Mouse (Mus musculus): ENCODE data around the gene Ctnna2. TPM values are rescaled to one million over a fixed set of nuclear protein-coding genes. Genes with fewer than 3 reads are reported as not detected.
A peak's percentile ranks its signal among the peaks of the same experiment; 100 is the strongest.

Ctnna2 gene
- polyA plus RNA-seq, 1 experiment from 2014 or later: 119 TPM

GRCm38 (mm10) chr6:77650127-77650526 is 329.4 kb downstream of the Ctnna2 start:
- Histone ChIP-seq H3K27me3 (replicated peaks; ENCODE audit: control insufficient read depth, insufficient read depth, low read length) (no peaks in the 10 kb centered on the region), H3K9me3 (ENCODE audit: control insufficient read depth, low read length) (no peaks in the 10 kb centered on the region), H3K27ac (ENCODE audit: low read depth, low read length) (no peak overlapping the region), H3K36me3 (ENCODE audit: control insufficient read depth, insufficient read depth, low read length) (no peaks in the 10 kb centered on the region), H3K4me2 (ENCODE audit: low read length) (no peak overlapping the region), H3K4me1 (ENCODE audit: control insufficient read depth, insufficient read depth, low read depth, low read length) (no peaks in the 10 kb centered on the region), H3K9ac (ENCODE audit: low read depth, low read length) (no peak overlapping the region), H3K4me3 (ENCODE audit: low read length) (no peak overlapping the region)
- ATAC-seq: 0 out of 2 replicates have a peak, but pooled peaks have one; percentile 51
- WGBS: 20% methylated on average over 6 of the region's 6 CpGs

GRCm38 (mm10) chr6:77644591-77644990 is 334.9 kb downstream of the Ctnna2 start:
- Histone ChIP-seq H3K36me3 (ENCODE audit: control insufficient read depth, insufficient read depth, low read length) (0 out of 2 replicates have a peak, but pooled peaks cover 2% of the 10 kb centered on the region), H3K27me3 (replicated peaks; ENCODE audit: control insufficient read depth, insufficient read depth, low read length) (no peaks in the 10 kb centered on the region), H3K9ac (ENCODE audit: low read depth, low read length) (no peak overlapping the region), H3K9me3 (ENCODE audit: control insufficient read depth, low read length) (no peaks in the 10 kb centered on the region), H3K4me3 (ENCODE audit: low read length) (no peak overlapping the region), H3K4me2 (ENCODE audit: low read length) (no peak overlapping the region), H3K4me1 (ENCODE audit: control insufficient read depth, insufficient read depth, low read depth, low read length) (no peaks in the 10 kb centered on the region), H3K27ac (ENCODE audit: low read depth, low read length) (no peak overlapping the region)
- WGBS: 57% methylated on average over 4 of the region's 4 CpGs
- no peak for ATAC-seq

GRCm38 (mm10) chr6:77638784-77639183 is 340.7 kb downstream of the Ctnna2 start:
- Histone ChIP-seq H3K27me3 (replicated peaks; ENCODE audit: control insufficient read depth, insufficient read depth, low read length) (no peaks in the 10 kb centered on the region), H3K4me3 (ENCODE audit: low read length) (no peak overlapping the region), H3K9me3 (ENCODE audit: control insufficient read depth, low read length) (no peaks in the 10 kb centered on the region), H3K27ac (ENCODE audit: low read depth, low read length) (no peak overlapping the region), H3K9ac (ENCODE audit: low read depth, low read length) (no peak overlapping the region), H3K4me2 (ENCODE audit: low read length) (no peak overlapping the region), H3K36me3 (ENCODE audit: control insufficient read depth, insufficient read depth, low read length) (0 out of 2 replicates have a peak, but pooled peaks cover 2% of the 10 kb centered on the region), H3K4me1 (ENCODE audit: control insufficient read depth, insufficient read depth, low read depth, low read length) (no peaks in the 10 kb centered on the region)
- no peak for ATAC-seq
- 77% methylated on average over 2 of the region's 2 CpGs for WGBS

- Histone ChIP-seq H3K27ac (ENCODE audit: low read depth, low read length) (no peak overlapping the region), H3K4me3 (ENCODE audit: low read length) (no peak overlapping the region), H3K27me3 (replicated peaks; ENCODE audit: control insufficient read depth, insufficient read depth, low read length) (no peaks in the 10 kb centered on the region), H3K36me3 (ENCODE audit: control insufficient read depth, insufficient read depth, low read length) (no peaks in the 10 kb centered on the region), H3K9ac (ENCODE audit: low read depth, low read length) (no peak overlapping the region), H3K9me3 (ENCODE audit: control insufficient read depth, low read length) (no peaks in the 10 kb centered on the region), H3K4me2 (ENCODE audit: low read length) (no peak overlapping the region), H3K4me1 (ENCODE audit: control insufficient read depth, insufficient read depth, low read depth, low read length) (no peaks in the 10 kb centered on the region)
- 20% methylated on average over 9 of the region's 9 CpGs for WGBS
- ATAC-seq: peak; percentile 88
Observed at GRCm38 (mm10) chr6:77633997-77634396, 345.5 kb downstream of the Ctnna2 start.

- no peak overlapping the region for H3K4me2 ChIP-seq (ENCODE audit: low read length)
Observed at GRCm38 (mm10) chr6:77628573-77629192, 350.8 kb downstream of the Ctnna2 start.

GRCm38 (mm10) chr6:77604642-77605392 is 374.7 kb downstream of the Ctnna2 start:
- Histone ChIP-seq H3K4me2 (ENCODE audit: low read length) (no peak overlapping the region), H3K4me1 (ENCODE audit: control insufficient read depth, insufficient read depth, low read depth, low read length) (no peaks in the 10 kb centered on the region), H3K9ac (ENCODE audit: low read depth, low read length) (no peak overlapping the region), H3K27ac (ENCODE audit: low read depth, low read length) (no peak overlapping the region), H3K36me3 (ENCODE audit: control insufficient read depth, insufficient read depth, low read length) (0 out of 2 replicates have a peak, but pooled peaks cover 2% of the 10 kb centered on the region), H3K9me3 (ENCODE audit: control insufficient read depth, low read length) (no peaks in the 10 kb centered on the region), H3K27me3 (replicated peaks; ENCODE audit: control insufficient read depth, insufficient read depth, low read length) (no peaks in the 10 kb centered on the region), H3K4me3 (ENCODE audit: low read length) (no peak overlapping the region)
- ATAC-seq: no peak
- 92% methylated on average over 14 of the region's 14 CpGs for WGBS

More at GRCm38 (mm10) chr6:77628573-77629192, 350.8 kb downstream of the Ctnna2 start:
- no peak overlapping the region for H3K4me3 ChIP-seq (ENCODE audit: low read length)
- H3K27ac ChIP-seq (ENCODE audit: low read depth, low read length): no peak overlapping the region
- H3K9me3 ChIP-seq (ENCODE audit: control insufficient read depth, low read length): no peaks in the 10 kb centered on the region
- H3K4me1 ChIP-seq (ENCODE audit: control insufficient read depth, insufficient read depth, low read depth, low read length): no peaks in the 10 kb centered on the region
- no peaks in the 10 kb centered on the region for H3K36me3 ChIP-seq (ENCODE audit: control insufficient read depth, insufficient read depth, low read length)
- 45% methylated on average over 7 of the region's 7 CpGs for WGBS
- ATAC-seq: peak; percentile 94
- H3K9ac ChIP-seq (ENCODE audit: low read depth, low read length): no peak overlapping the region
- H3K27me3 ChIP-seq (replicated peaks; ENCODE audit: control insufficient read depth, insufficient read depth, low read length): no peaks in the 10 kb centered on the region

- H3K4me3 ChIP-seq (ENCODE audit: low read length): no peak overlapping the region
- WGBS: 17% methylated on average over 1 of the region's 1 CpGs
- ATAC-seq: no peak
- no peaks in the 10 kb centered on the region for H3K9me3 ChIP-seq (ENCODE audit: control insufficient read depth, low read length)
- no peaks in the 10 kb centered on the region for H3K27me3 ChIP-seq (replicated peaks; ENCODE audit: control insufficient read depth, insufficient read depth, low read length)
- H3K4me1 ChIP-seq (ENCODE audit: control insufficient read depth, insufficient read depth, low read depth, low read length): no peaks in the 10 kb centered on the region
- H3K36me3 ChIP-seq (ENCODE audit: control insufficient read depth, insufficient read depth, low read length): 0 out of 2 replicates have a peak, but pooled peaks cover 2% of the 10 kb centered on the region
- H3K4me2 ChIP-seq (ENCODE audit: low read length): no peak overlapping the region
- no peak overlapping the region for H3K9ac ChIP-seq (ENCODE audit: low read depth, low read length)
- H3K27ac ChIP-seq (ENCODE audit: low read depth, low read length): no peak overlapping the region
Observed at GRCm38 (mm10) chr6:77603914-77604313, 375.6 kb downstream of the Ctnna2 start.

GRCm38 (mm10) chr6:77599244-77599643 is 380.3 kb downstream of the Ctnna2 start:
- Histone ChIP-seq H3K27me3 (replicated peaks; ENCODE audit: control insufficient read depth, insufficient read depth, low read length) (no peaks in the 10 kb centered on the region), H3K4me1 (ENCODE audit: control insufficient read depth, insufficient read depth, low read depth, low read length) (no peaks in the 10 kb centered on the region), H3K4me2 (ENCODE audit: low read length) (no peak overlapping the region), H3K36me3 (ENCODE audit: control insufficient read depth, insufficient read depth, low read length) (no peaks in the 10 kb centered on the region), H3K9ac (ENCODE audit: low read depth, low read length) (no peak overlapping the region), H3K4me3 (ENCODE audit: low read length) (no peak overlapping the region), H3K9me3 (ENCODE audit: control insufficient read depth, low read length) (no peaks in the 10 kb centered on the region), H3K27ac (ENCODE audit: low read depth, low read length) (no peak overlapping the region)
- WGBS: 68% methylated on average over 2 of the region's 2 CpGs
- no peak for ATAC-seq

GRCm38 (mm10) chr6:77582568-77582967 is 396.9 kb downstream of the Ctnna2 start:
- no peak overlapping the region for H3K9ac ChIP-seq (ENCODE audit: low read depth, low read length)
- no peak for ATAC-seq
- no peaks in the 10 kb centered on the region for H3K36me3 ChIP-seq (ENCODE audit: control insufficient read depth, insufficient read depth, low read length)
- no peaks in the 10 kb centered on the region for H3K4me1 ChIP-seq (ENCODE audit: control insufficient read depth, insufficient read depth, low read depth, low read length)
- H3K4me2 ChIP-seq (ENCODE audit: low read length): no peak overlapping the region
- no peak overlapping the region for H3K4me3 ChIP-seq (ENCODE audit: low read length)
- H3K27ac ChIP-seq (ENCODE audit: low read depth, low read length): no peak overlapping the region
- WGBS: 44% methylated on average over 4 of the region's 4 CpGs
- H3K27me3 ChIP-seq (replicated peaks; ENCODE audit: control insufficient read depth, insufficient read depth, low read length): no peaks in the 10 kb centered on the region
- no peaks in the 10 kb centered on the region for H3K9me3 ChIP-seq (ENCODE audit: control insufficient read depth, low read length)

All from hindbrain, embryonic 16.5 days (tissue).